In genomic region chr7:19341250-19341649, GRCm38 (mm10) we compare ENCODE assay signal across 8 mouse cellular contexts. TPM values are rescaled to one million over a fixed set of nuclear protein-coding genes. Genes with fewer than 3 reads are reported as not detected.
DNase-seq lines count a peak whose midpoint lies in the region; ATAC-seq lines count a peak whose summit lies in the region.

No protein-coding gene starts in this region.

- DNase-seq in heart, postnatal 25 days (ENCODE audit: low spot score) = no peak
- no peak for DNase-seq in embryonic facial prominence, embryonic 10.5 days (ENCODE audit: low spot score)
- DNase-seq in hindbrain, embryonic 10.5 days (ENCODE audit: low spot score) = no peak
- DNase-seq in liver = no peak
- no peak for DNase-seq in ovary, postnatal 14 days (ENCODE audit: low spot score)
- no peak for DNase-seq in gastrocnemius, adult 8-10 months (ENCODE audit: low spot score in 2 of 2)

- peak overlapping the region; percentile 58 for H3K4me3 ChIP-seq in heart, embryonic 13.5 days
- peak overlapping the region; percentile 68 for H3K4me3 ChIP-seq in embryonic facial prominence, embryonic 10.5 days
- peak overlapping the region; percentile 69; the same call in 1 of the 2 replicates for H3K4me3 ChIP-seq in hindbrain, embryonic 10.5 days
- H3K4me3 ChIP-seq in midbrain, embryonic 13.5 days (replicated peaks) = peak overlapping the region; percentile 45

- H3K27me3 ChIP-seq in heart, embryonic 13.5 days (replicated peaks) = peaks cover 5% of the 10 kb centered on the region; the same call in 1 of the 2 replicates
- peaks cover 19% of the 10 kb centered on the region for H3K27me3 ChIP-seq in embryonic facial prominence, embryonic 10.5 days (replicated peaks; ENCODE audit: low read depth, poor library complexity, severe bottlenecking)
- H3K27me3 ChIP-seq in hindbrain, embryonic 10.5 days (ENCODE audit: insufficient read depth, poor library complexity, severe bottlenecking) = peaks cover 38% of the 10 kb centered on the region
- H3K27me3 ChIP-seq in midbrain, embryonic 13.5 days = peaks cover 14% of the 10 kb centered on the region

- H3K36me3 ChIP-seq in heart, embryonic 13.5 days = no peaks in the 10 kb centered on the region
- H3K36me3 ChIP-seq in embryonic facial prominence, embryonic 10.5 days (replicated peaks) = no peaks in the 10 kb centered on the region
- no peaks in the 10 kb centered on the region for H3K36me3 ChIP-seq in hindbrain, embryonic 10.5 days
- no peaks in the 10 kb centered on the region for H3K36me3 ChIP-seq in midbrain, embryonic 13.5 days

- 15% methylated on average over 10 of the region's 10 CpGs for WGBS in heart, embryonic 13.5 days
- WGBS in embryonic facial prominence, embryonic 10.5 days = 25% methylated on average over 10 of the region's 10 CpGs
- WGBS in hindbrain, embryonic 10.5 days = 21% methylated on average over 10 of the region's 10 CpGs
- 25% methylated on average over 10 of the region's 10 CpGs for WGBS in midbrain, embryonic 13.5 days

- no peaks in the 10 kb centered on the region for H3K9me3 ChIP-seq in heart, embryonic 13.5 days
- no peaks in the 10 kb centered on the region for H3K9me3 ChIP-seq in embryonic facial prominence, embryonic 10.5 days
- H3K9me3 ChIP-seq in hindbrain, embryonic 10.5 days = no peaks in the 10 kb centered on the region
- no peaks in the 10 kb centered on the region for H3K9me3 ChIP-seq in midbrain, embryonic 13.5 days

- peaks cover 76% of the 10 kb centered on the region for H3K4me1 ChIP-seq in heart, embryonic 13.5 days
- H3K4me1 ChIP-seq in embryonic facial prominence, embryonic 10.5 days = peaks cover 43% of the 10 kb centered on the region
- peaks cover 41% of the 10 kb centered on the region for H3K4me1 ChIP-seq in hindbrain, embryonic 10.5 days (replicated peaks)
- peaks cover 28% of the 10 kb centered on the region for H3K4me1 ChIP-seq in midbrain, embryonic 13.5 days (replicated peaks)

- peak overlapping the region; percentile 98 for H3K27ac ChIP-seq in heart, embryonic 13.5 days (replicated peaks)
- H3K27ac ChIP-seq in embryonic facial prominence, embryonic 10.5 days (replicated peaks) = no peak overlapping the region
- no peak overlapping the region for H3K27ac ChIP-seq in hindbrain, embryonic 10.5 days
- no peak overlapping the region for H3K27ac ChIP-seq in midbrain, embryonic 13.5 days

- intact Hi-C loops in heart, postnatal 25 days (cut with DNase I) = loop anchor here (5.0 kb wide), 1 partner anchor 164 kb away; the partner anchor contains the start of gene Eml2

- no peak for ATAC-seq in heart, embryonic 13.5 days (ENCODE audit: extremely low read depth, insufficient number of reproducible peaks, low FRiP score, low TSS enrichment)
- ATAC-seq in midbrain, embryonic 13.5 days = no peak

- H3K9ac ChIP-seq in heart, embryonic 13.5 days = peak overlapping the region; percentile 79
- no peak overlapping the region for H3K9ac ChIP-seq in midbrain, embryonic 13.5 days (replicated peaks)

- peak overlapping the region; percentile 86 for H3K4me2 ChIP-seq in heart, embryonic 13.5 days
- H3K4me2 ChIP-seq in midbrain, embryonic 13.5 days (replicated peaks) = peak overlapping the region; percentile 87

RNA-seq across cellular contexts. Expression of gene Ercc1, which starts 3.3 kb away (rescaled TPM):
- 62.6 and 62.7 TPM in 2 replicates for polyA plus RNA-seq in heart, embryonic 13.5 days (2015; fragmentation: Nextera tagmentation; extraction: Ambion mirVana)
- 10 to 100 TPM; 40.7 to 45.1 TPM for total RNA-seq in heart, postnatal 25 days (2021)
- polyA plus RNA-seq in embryonic facial prominence, embryonic 10.5 days (2016; fragmentation: Nextera tagmentation; extraction: Ambion mirVana) = 102 and 107 TPM in 2 replicates
- 106 and 128 TPM in 2 replicates for polyA plus RNA-seq in hindbrain, embryonic 10.5 days (2016; fragmentation: Nextera tagmentation; extraction: Ambion mirVana)
- polyA plus RNA-seq in midbrain, embryonic 13.5 days (2015; fragmentation: Nextera tagmentation; extraction: Ambion mirVana) = 84.1 and 91.9 TPM in 2 replicates
- total RNA-seq in gastrocnemius, adult 8-10 months (2022) = 10 to 100 TPM; 27.1 to 33.7 (median 28.7) TPM

RNA-seq across cellular contexts. Expression of gene Cd3eap, which starts 18.0 kb away (rescaled TPM):
- 17.4 and 19.8 TPM in 2 replicates for polyA plus RNA-seq in heart, embryonic 13.5 days (2015; fragmentation: Nextera tagmentation; extraction: Ambion mirVana)
- 1 to 10 TPM; 9.1 to 9.7 TPM for total RNA-seq in heart, postnatal 25 days (2021)
- polyA plus RNA-seq in embryonic facial prominence, embryonic 10.5 days (2016; fragmentation: Nextera tagmentation; extraction: Ambion mirVana) = 26.8 and 28.9 TPM in 2 replicates
- polyA plus RNA-seq in hindbrain, embryonic 10.5 days (2016; fragmentation: Nextera tagmentation; extraction: Ambion mirVana) = 18.7 and 24.4 TPM in 2 replicates
- 19.6 and 20.4 TPM in 2 replicates for polyA plus RNA-seq in midbrain, embryonic 13.5 days (2015; fragmentation: Nextera tagmentation; extraction: Ambion mirVana)
- total RNA-seq in gastrocnemius, adult 8-10 months (2022) = 10 to 100 TPM in 3 of 4 experiments, 1 to 10 TPM in 1; 8.9 to 13.9 (median 11.2) TPM

RNA-seq across cellular contexts. Expression of gene Ppp1r13l, which starts 18.3 kb away (rescaled TPM):
- 12.8 and 13.0 TPM in 2 replicates for polyA plus RNA-seq in heart, embryonic 13.5 days (2015; fragmentation: Nextera tagmentation; extraction: Ambion mirVana)
- total RNA-seq in heart, postnatal 25 days (2021) = 10 to 100 TPM; 36.5 to 40.5 TPM
- polyA plus RNA-seq in embryonic facial prominence, embryonic 10.5 days (2016; fragmentation: Nextera tagmentation; extraction: Ambion mirVana) = 6.9 and 7.1 TPM in 2 replicates
- polyA plus RNA-seq in hindbrain, embryonic 10.5 days (2016; fragmentation: Nextera tagmentation; extraction: Ambion mirVana) = 4.7 and 5.6 TPM in 2 replicates
- 1.2 and 2.3 TPM in 2 replicates for polyA plus RNA-seq in midbrain, embryonic 13.5 days (2015; fragmentation: Nextera tagmentation; extraction: Ambion mirVana)
- total RNA-seq in gastrocnemius, adult 8-10 months (2022) = 1 to 10 TPM; 2.8 to 6.3 (median 4.1) TPM

RNA-seq across cellular contexts. Expression of gene Fosb, which starts 31.4 kb away (rescaled TPM):
- polyA plus RNA-seq in heart, embryonic 13.5 days (2015; fragmentation: Nextera tagmentation; extraction: Ambion mirVana) = 0.14 and 0.16 TPM in 2 replicates
- under 1 TPM; 0.59 to 0.81 TPM for total RNA-seq in heart, postnatal 25 days (2021)
- polyA plus RNA-seq in embryonic facial prominence, embryonic 10.5 days (2016; fragmentation: Nextera tagmentation; extraction: Ambion mirVana) = 0.09 TPM in 1 of 2 replicates, not detected in the other
- not detected in 2 replicates for polyA plus RNA-seq in hindbrain, embryonic 10.5 days (2016; fragmentation: Nextera tagmentation; extraction: Ambion mirVana)
- polyA plus RNA-seq in midbrain, embryonic 13.5 days (2015; fragmentation: Nextera tagmentation; extraction: Ambion mirVana) = not detected in 2 replicates
- under 1 TPM; 0.16 to 0.86 (median 0.30) TPM for total RNA-seq in gastrocnemius, adult 8-10 months (2022)

RNA-seq across cellular contexts. Expression of gene Ercc2, which starts 40.6 kb away (rescaled TPM):
- polyA plus RNA-seq in heart, embryonic 13.5 days (2015; fragmentation: Nextera tagmentation; extraction: Ambion mirVana) = 11.8 and 12.2 TPM in 2 replicates
- total RNA-seq in heart, postnatal 25 days (2021) = 10 to 100 TPM; 10.8 to 12.6 TPM
- polyA plus RNA-seq in embryonic facial prominence, embryonic 10.5 days (2016; fragmentation: Nextera tagmentation; extraction: Ambion mirVana) = 28.1 and 28.8 TPM in 2 replicates
- polyA plus RNA-seq in hindbrain, embryonic 10.5 days (2016; fragmentation: Nextera tagmentation; extraction: Ambion mirVana) = 29.0 and 33.9 TPM in 2 replicates
- polyA plus RNA-seq in midbrain, embryonic 13.5 days (2015; fragmentation: Nextera tagmentation; extraction: Ambion mirVana) = 27.6 and 28.9 TPM in 2 replicates
- 10 to 100 TPM in 2 of 4 experiments, 1 to 10 TPM in 2; 7.5 to 14.9 (median 10.4) TPM for total RNA-seq in gastrocnemius, adult 8-10 months (2022)
